Mouse (Mus musculus) MEL (cell line): ENCODE data around the gene Cyp3a57.

Experiments used
- BHLHE40 ChIP-seq: IDR thresholded peaks from 2 replicates; pipeline ENCODE4 v1.6.1; 2012; ENCODE audit warnings: low read depth, mild to moderate bottlenecking, inconsistent platforms, low read length, improper control_type of control experiment, borderline replicate concordance
- CTCF ChIP-seq, 3 experiments: IDR thresholded peaks in 2 of 3; conservative IDR thresholded peaks in 1 of 3; 2 replicates each; pipeline ENCODE4 v1.5.1; 2011 to 2012; ENCODE audit warnings: low read length in 3 of 3, low read depth in 2 of 3, mild to moderate bottlenecking in 2 of 3, improper control_type of control experiment in 1 of 3, inconsistent platforms in 1 of 3, mixed read lengths in 1 of 3, moderate library complexity in 1 of 3; ENCODE audit not compliant: control insufficient read depth in 1 of 3, insufficient read depth in 1 of 3, poor library complexity in 1 of 3, severe bottlenecking in 1 of 3
- MXI1 ChIP-seq: IDR thresholded peaks from 2 replicates; pipeline ENCODE4 v1.6.1; 2011; ENCODE audit warnings: mild to moderate bottlenecking, low read depth, low read length, improper control_type of control experiment
- MYC ChIP-seq: IDR thresholded peaks from 2 replicates; pipeline ENCODE4 v1.6.1; 2011; ENCODE audit warnings: low read depth, mild to moderate bottlenecking, low read length, improper control_type of control experiment, moderate library complexity
- POLR2A ChIP-seq, 2 experiments: IDR thresholded peaks; 2 replicates each; pipeline ENCODE4 v1.6.1; 2011 to 2012; ENCODE audit warnings: low read length in 2 of 2, mild to moderate bottlenecking in 2 of 2, control low read depth in 1 of 2, improper control_type of control experiment in 1 of 2, low read depth in 1 of 2, moderate library complexity in 1 of 2; ENCODE audit not compliant: control insufficient read depth in 1 of 2, insufficient read depth in 1 of 2, poor library complexity in 1 of 2
- RCOR1 ChIP-seq: IDR thresholded peaks from 2 replicates; pipeline ENCODE4 v1.6.1; 2012; ENCODE audit warnings: low read depth, mild to moderate bottlenecking, inconsistent platforms, low read length, improper control_type of control experiment

DNA sequence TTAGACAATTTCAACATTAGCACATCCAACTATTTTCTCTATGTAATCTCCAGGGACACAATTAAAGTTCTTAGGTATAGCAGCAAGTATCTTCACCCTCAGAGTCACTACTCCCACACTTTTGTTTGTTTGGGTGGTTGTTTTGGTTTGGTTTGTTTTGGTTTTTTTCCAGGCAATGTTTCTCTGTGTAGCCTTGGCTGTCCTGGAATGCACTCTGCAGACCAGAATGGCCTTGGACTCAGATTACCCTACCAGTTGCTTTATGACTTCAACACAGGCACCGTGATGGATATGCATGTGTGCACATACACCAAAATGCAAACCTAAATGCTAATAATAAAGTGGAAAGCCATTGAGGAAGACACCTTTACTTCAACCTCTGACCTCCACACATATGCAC lies 88.6 kb downstream of the Cyp3a57 start:
- TF ChIP-seq CTCF (IDR thresholded peaks at IDR 0.05 in 2 of 3, conservative IDR thresholded peaks at IDR 0.05 in 1 of 3; ENCODE audit: control insufficient read depth in 1 of 3, insufficient read depth in 1 of 3, low read depth in 2 of 3, low read length in 3 of 3, poor library complexity in 1 of 3, severe bottlenecking in 1 of 3) (no peak), MXI1 (no peak), POLR2A (IDR thresholded peaks at IDR 0.05; ENCODE audit: control insufficient read depth in 1 of 2, insufficient read depth in 1 of 2, low read depth in 1 of 2, low read length in 2 of 2, poor library complexity in 1 of 2) (no peak), MYC (no peak), RCOR1 (no peak), BHLHE40 (no peak)
